Mouse (Mus musculus): Measurements from ENCODE around the gene Rufy3. TPM values are rescaled to one million over a fixed set of nuclear protein-coding genes. Genes with fewer than 3 reads are reported as not detected.
"Not testable (repeated sequence)": the region's sequence is repeated elsewhere in the genome, so short reads cannot be mapped to it uniquely, and the experiment has no call there.

Gene Rufy3
- 241 and 262 TPM in 2 replicates for polyA plus RNA-seq (2015; fragmentation: Nextera tagmentation; extraction: Ambion mirVana)

DNA sequence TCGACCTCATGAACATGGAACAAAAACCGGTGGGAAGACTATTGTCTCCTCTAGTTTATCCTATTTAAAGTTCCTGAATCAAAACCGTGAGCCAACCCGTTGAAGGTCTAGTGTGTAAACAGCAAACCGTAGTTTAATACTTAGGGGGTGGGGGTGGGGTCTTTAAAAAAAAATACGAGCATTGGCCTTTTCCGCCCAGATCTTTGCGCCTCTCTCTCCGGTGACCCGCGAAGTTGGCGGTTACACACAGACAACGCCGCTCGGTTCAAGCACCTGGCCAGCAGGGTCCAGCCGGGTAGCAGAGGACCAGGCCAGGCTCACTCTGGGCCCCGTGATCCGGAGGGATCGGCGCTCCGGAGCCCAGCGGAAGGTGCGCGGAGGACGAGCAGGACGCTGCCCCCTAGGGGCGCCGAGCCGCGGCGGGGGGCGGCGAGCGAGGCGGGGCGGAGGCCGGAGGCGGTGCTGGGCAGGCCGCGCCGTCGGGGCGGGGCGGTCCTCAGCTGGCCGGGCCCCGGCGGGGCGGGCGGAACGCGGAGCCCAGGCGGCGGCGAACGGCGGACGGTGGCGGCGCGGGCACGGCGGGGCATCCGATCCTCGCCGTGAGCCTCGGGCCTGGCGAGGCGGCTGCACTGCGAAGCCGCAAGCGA lies at the start of gene Rufy3:
Rufy3 (plus strand) TSS at position 540 of the 647 bp plus-strand sequence.
- whole genome bisulfite sequencing = under 1% methylated on average over 54 of the region's 71 CpGs

GRCm38 (mm10) chr5:88519232-88519631 lies 45.6 kb upstream of the Rufy3 start:
- no peaks in the 10 kb centered on the region for H3K9me3 ChIP-seq
- H3K4me2 ChIP-seq (replicated peaks) = no peak overlapping the region
- no peaks in the 10 kb centered on the region for H3K36me3 ChIP-seq
- peak; percentile 57; the same call in 1 of the 2 replicates for ATAC-seq (replicated peaks)
- no peak overlapping the region for H3K4me3 ChIP-seq
- no peak overlapping the region for H3K27ac ChIP-seq (replicated peaks)
- no peak overlapping the region for H3K9ac ChIP-seq (replicated peaks)
- WGBS = 2% methylated on average over 2 of the region's 2 CpGs
- H3K4me1 ChIP-seq = no peaks in the 10 kb centered on the region
- no peaks in the 10 kb centered on the region for H3K27me3 ChIP-seq

More for the DNA sequence above, at the start of gene Rufy3:
- Histone ChIP-seq H3K4me1 (peaks cover 19% of the 10 kb centered on the region), H3K4me3 (peak within 1 kb of the TSS; percentile 95), H3K9ac (replicated peaks) (peak within 1 kb of the TSS; percentile 87), H3K27me3 (no peaks in the 10 kb centered on the region), H3K27ac (replicated peaks) (peak within 1 kb of the TSS; percentile 92), H3K36me3 (no peaks in the 10 kb centered on the region), H3K4me2 (replicated peaks) (peak within 1 kb of the TSS; percentile 70), H3K9me3 (no peaks in the 10 kb centered on the region)
- peak; percentile 87 for ATAC-seq (replicated peaks)

DNA sequence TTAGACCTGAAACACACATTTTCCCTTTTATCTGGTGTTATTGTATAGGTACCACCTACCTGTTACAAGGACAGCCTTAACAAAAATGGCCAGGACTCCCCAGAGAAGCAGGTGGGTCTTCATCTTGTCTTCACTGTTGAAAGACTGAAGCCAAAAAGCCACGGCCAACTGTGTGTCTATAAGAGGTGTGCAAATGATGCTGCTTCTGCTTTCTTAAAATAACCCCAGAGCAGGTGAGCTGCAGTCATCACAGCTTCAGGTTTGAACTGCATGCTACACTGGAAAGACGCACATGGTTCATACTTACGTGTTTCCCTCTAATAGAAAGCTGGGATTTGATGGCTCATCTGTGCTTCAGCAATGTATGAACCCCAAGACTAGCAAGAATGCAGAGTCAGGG lies 37.2 kb upstream of the Rufy3 start, which contains the start of gene Jchain:
Jchain (minus strand) TSS at position 235 of the 400 bp plus-strand sequence.
- Histone ChIP-seq H3K9ac (replicated peaks) (no peak within 1 kb of the TSS), H3K27me3 (no peaks in the 10 kb centered on the region), H3K36me3 (no peaks in the 10 kb centered on the region), H3K27ac (replicated peaks) (no peak within 1 kb of the TSS), H3K4me1 (no peaks in the 10 kb centered on the region), H3K4me3 (no peak within 1 kb of the TSS), H3K4me2 (replicated peaks) (no peak within 1 kb of the TSS), H3K9me3 (no peaks in the 10 kb centered on the region)
- no peak for ATAC-seq (replicated peaks)
- WGBS = 92% methylated on average over 3 of the region's 3 CpGs

- WGBS = 51% methylated on average over 1 of the region's 1 CpGs
- H3K9me3 ChIP-seq = no peaks in the 10 kb centered on the region
These were observed 33.9 kb upstream of the Rufy3 start for GRCm38 (mm10) chr5:88530908-88531307.

DNA sequence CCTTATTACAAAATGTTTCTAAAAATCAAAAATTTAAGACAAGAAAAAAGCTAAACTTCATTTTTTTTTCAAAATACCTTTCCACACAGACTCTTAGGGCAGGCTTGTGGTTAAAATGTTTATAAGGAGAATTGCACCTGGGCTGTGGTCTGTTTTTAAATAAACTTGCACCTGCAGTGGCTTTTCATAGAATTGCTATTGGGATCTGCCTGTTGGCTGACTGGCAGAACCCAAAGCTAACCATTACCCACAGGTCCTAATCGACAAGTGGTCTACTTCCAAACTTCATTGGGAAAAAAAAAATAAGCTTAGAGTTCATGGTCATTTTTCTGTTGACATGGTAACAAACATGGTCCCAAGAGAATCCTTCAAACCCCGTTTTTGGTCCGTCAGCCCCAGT lies 30.1 kb upstream of the Rufy3 start:
- H3K9me3 ChIP-seq = no peaks in the 10 kb centered on the region
- WGBS = 71% methylated on average over 3 of the region's 3 CpGs
- H3K4me1 ChIP-seq = no peaks in the 10 kb centered on the region
- no peak overlapping the region for H3K4me3 ChIP-seq
- H3K4me2 ChIP-seq (replicated peaks) = no peak overlapping the region
- no peak overlapping the region for H3K27ac ChIP-seq (replicated peaks)
- no peaks in the 10 kb centered on the region for H3K36me3 ChIP-seq
- no peak overlapping the region for H3K9ac ChIP-seq (replicated peaks)
- H3K27me3 ChIP-seq = no peaks in the 10 kb centered on the region
- ATAC-seq (replicated peaks) = no peak

More at GRCm38 (mm10) chr5:88530908-88531307, 33.9 kb upstream of the Rufy3 start:
- Histone ChIP-seq H3K4me2 (replicated peaks) (no peak overlapping the region), H3K4me3 (no peak overlapping the region), H3K27me3 (no peaks in the 10 kb centered on the region), H3K36me3 (no peaks in the 10 kb centered on the region), H3K27ac (replicated peaks) (no peak overlapping the region), H3K9ac (replicated peaks) (no peak overlapping the region), H3K4me1 (no peaks in the 10 kb centered on the region)
- ATAC-seq (replicated peaks) = no peak

DNA sequence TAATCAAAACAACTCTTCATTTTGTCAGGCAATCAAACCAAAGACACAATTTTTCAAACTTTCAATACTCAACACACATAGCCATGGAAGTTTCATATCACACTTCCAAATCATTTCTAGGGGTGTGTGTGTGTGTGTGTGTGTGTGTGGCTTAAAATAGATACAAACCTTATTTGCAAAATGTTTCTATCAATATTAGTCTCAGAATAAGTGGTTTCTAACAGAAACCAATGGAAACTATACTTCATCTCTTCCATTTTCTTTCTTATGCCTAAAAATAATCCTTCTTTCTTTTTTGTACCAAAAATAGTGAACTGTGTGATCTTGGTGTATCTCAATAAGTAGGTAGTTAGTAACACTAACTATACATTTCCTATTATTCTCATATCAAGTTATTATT lies 24.0 kb upstream of the Rufy3 start:
- H3K9me3 ChIP-seq = no peaks in the 10 kb centered on the region
- H3K9ac ChIP-seq (replicated peaks) = no peak overlapping the region
- no peak for ATAC-seq (replicated peaks)
- no peak overlapping the region for H3K4me3 ChIP-seq
- no peak overlapping the region for H3K4me2 ChIP-seq (replicated peaks)
- H3K4me1 ChIP-seq = no peaks in the 10 kb centered on the region
- H3K36me3 ChIP-seq = no peaks in the 10 kb centered on the region
- H3K27ac ChIP-seq (replicated peaks) = no peak overlapping the region
- no peaks in the 10 kb centered on the region for H3K27me3 ChIP-seq

GRCm38 (mm10) chr5:88542651-88543282 lies 22.1 kb upstream of the Rufy3 start:
- H3K4me3 ChIP-seq = no peak overlapping the region
- H3K27me3 ChIP-seq = no peaks in the 10 kb centered on the region
- no peaks in the 10 kb centered on the region for H3K9me3 ChIP-seq
- H3K27ac ChIP-seq (replicated peaks) = no peak overlapping the region
- no peaks in the 10 kb centered on the region for H3K36me3 ChIP-seq
- no peak overlapping the region for H3K4me2 ChIP-seq (replicated peaks)
- H3K4me1 ChIP-seq = no peaks in the 10 kb centered on the region
- 63% methylated on average over 5 of the region's 5 CpGs for WGBS
- peak; percentile 68 for ATAC-seq (replicated peaks)
- H3K9ac ChIP-seq (replicated peaks) = no peak overlapping the region

DNA sequence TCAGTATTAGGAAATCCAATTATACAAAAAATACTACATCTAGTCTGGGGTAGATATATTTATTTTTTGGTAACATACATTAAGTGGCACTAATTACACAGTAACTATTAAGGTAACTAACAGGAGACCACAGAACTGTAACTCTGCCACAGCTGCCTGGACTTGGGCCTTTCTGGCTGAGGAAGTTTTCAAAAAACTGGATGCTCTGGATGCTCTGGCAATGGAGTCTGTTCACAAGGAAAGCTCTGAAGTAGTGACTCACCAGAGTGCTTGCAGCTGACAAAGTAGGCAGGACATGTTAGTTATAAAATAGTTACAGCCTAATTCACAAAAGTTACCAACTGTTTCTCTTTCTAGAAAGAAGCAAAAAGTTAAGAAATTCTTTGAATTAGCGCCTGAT lies 20.4 kb upstream of the Rufy3 start:
- not testable (repeated sequence) for H3K9ac ChIP-seq (replicated peaks); H3K27ac ChIP-seq (replicated peaks); H3K4me1 ChIP-seq; H3K9me3 ChIP-seq; H3K4me3 ChIP-seq; H3K36me3 ChIP-seq; ATAC-seq (replicated peaks); H3K4me2 ChIP-seq (replicated peaks); H3K27me3 ChIP-seq
- WGBS = 89% methylated on average over 1 of the region's 1 CpGs

- no peak overlapping the region for H3K4me2 ChIP-seq (replicated peaks)
- no peaks in the 10 kb centered on the region for H3K4me1 ChIP-seq
- no peak overlapping the region for H3K4me3 ChIP-seq
- no peak for ATAC-seq (replicated peaks)
- H3K9me3 ChIP-seq = no peaks in the 10 kb centered on the region
- H3K27me3 ChIP-seq = no peaks in the 10 kb centered on the region
- WGBS = 88% methylated on average over 7 of the region's 7 CpGs
- H3K36me3 ChIP-seq = no peaks in the 10 kb centered on the region
- H3K9ac ChIP-seq (replicated peaks) = no peak overlapping the region
- H3K27ac ChIP-seq (replicated peaks) = no peak overlapping the region
These were observed 19.3 kb upstream of the Rufy3 start for GRCm38 (mm10) chr5:88545536-88545935.

- 7% methylated on average over 29 of the region's 29 CpGs for WGBS
- H3K4me3 ChIP-seq = peak overlapping the region; percentile 64
- peak overlapping the region; percentile 62 for H3K9ac ChIP-seq (replicated peaks)
- peak; percentile 27 for ATAC-seq (replicated peaks)
- no peaks in the 10 kb centered on the region for H3K27me3 ChIP-seq
- peak overlapping the region; percentile 49 for H3K4me2 ChIP-seq (replicated peaks)
- H3K4me1 ChIP-seq = peaks cover 28% of the 10 kb centered on the region
- no peaks in the 10 kb centered on the region for H3K9me3 ChIP-seq
- H3K27ac ChIP-seq (replicated peaks) = peak overlapping the region; percentile 88
- 0 out of 2 replicates have a peak, but pooled peaks cover 3% of the 10 kb centered on the region for H3K36me3 ChIP-seq
These were observed 11.4 kb upstream of the Rufy3 start for GRCm38 (mm10) chr5:88553271-88554085.

- under 1% methylated on average over 76 of the region's 76 CpGs for WGBS
- no peaks in the 10 kb centered on the region for H3K27me3 ChIP-seq
- H3K4me1 ChIP-seq = peaks cover 28% of the 10 kb centered on the region
- H3K4me3 ChIP-seq = peak within 1 kb of the TSS; percentile 64
- H3K9me3 ChIP-seq = no peaks in the 10 kb centered on the region
- H3K27ac ChIP-seq (replicated peaks) = peak within 1 kb of the TSS; percentile 88
- H3K4me2 ChIP-seq (replicated peaks) = peak within 1 kb of the TSS; percentile 79
- ATAC-seq (replicated peaks) = peak; percentile 96
- 0 out of 2 replicates have a peak, but pooled peaks cover 3% of the 10 kb centered on the region for H3K36me3 ChIP-seq
- H3K9ac ChIP-seq (replicated peaks) = peak within 1 kb of the TSS; percentile 81
These were observed 10.6 kb upstream of the Rufy3 start, which contains the start of gene Utp3 for GRCm38 (mm10) chr5:88554086-88554886. Gene Utp3 (plus strand): TSS chr5:88554462.

Measured in forebrain, embryonic 15.5 days (tissue).